Mouse (Mus musculus) CH12F3 (cell line): ENCODE results near the gene Kif14.

ENCODE experiments used
- in situ Hi-C: fragments of 300-500 bp; cut with MboI; formaldehyde crosslinking; loops from 2 replicates; pipeline ENCODE4 v1.14.3; 2020; ENCODE audit warnings: low sequenced_read_pairs

Kif14 gene

GRCm38 (mm10) chr1:136466143-136466811 lies at the start of gene Kif14:
Kif14 (plus strand) TSS chr1:136466343.
- in situ Hi-C loops: no loop called here

GRCm38 (mm10) chr1:136418393-136418792 lies 47.8 kb upstream of the Kif14 start:
- in situ Hi-C loops: no loop called here

GRCm38 (mm10) chr1:136427166-136427969 lies 38.8 kb upstream of the Kif14 start:
- in situ Hi-C loops: no loop called here

GRCm38 (mm10) chr1:136428981-136429380 lies 37.2 kb upstream of the Kif14 start:
- in situ Hi-C loops: no loop called here

- in situ Hi-C loops: no loop called here
Measured at GRCm38 (mm10) chr1:136430126-136430818, 35.9 kb upstream of the Kif14 start.

- in situ Hi-C loops: no loop called here
Measured at GRCm38 (mm10) chr1:136440741-136441140, 25.4 kb upstream of the Kif14 start.

- in situ Hi-C loops: no loop called here
Measured at GRCm38 (mm10) chr1:136442809-136443208, 23.3 kb upstream of the Kif14 start.

GRCm38 (mm10) chr1:136444555-136445255 lies 21.4 kb upstream of the Kif14 start:
- in situ Hi-C loops: no loop called here

- in situ Hi-C loops: no loop called here
Measured at GRCm38 (mm10) chr1:136446933-136447332, 19.2 kb upstream of the Kif14 start.

- in situ Hi-C loops: no loop called here
Measured at GRCm38 (mm10) chr1:136447338-136447737, 18.8 kb upstream of the Kif14 start.

GRCm38 (mm10) chr1:136449541-136449940 lies 16.6 kb upstream of the Kif14 start:
- in situ Hi-C loops: no loop called here

- in situ Hi-C loops: no loop called here
Measured at GRCm38 (mm10) chr1:136450206-136450605, 15.9 kb upstream of the Kif14 start.

- in situ Hi-C loops: no loop called here
Measured at GRCm38 (mm10) chr1:136452421-136452820, 13.7 kb upstream of the Kif14 start.

- in situ Hi-C loops: loop anchor here (5.0 kb wide), 1 partner anchor 154 kb away; no protein-coding TSS in a partner anchor
Measured at GRCm38 (mm10) chr1:136455756-136456585, 10.2 kb upstream of the Kif14 start.

GRCm38 (mm10) chr1:136456741-136457140 lies 9.4 kb upstream of the Kif14 start:
- in situ Hi-C loops: loop anchor here (5.0 kb wide), 1 partner anchor 154 kb away; no protein-coding TSS in a partner anchor

- in situ Hi-C loops: loop anchor here (5.0 kb wide), 1 partner anchor 155 kb away; no protein-coding TSS in a partner anchor
Measured at GRCm38 (mm10) chr1:136457403-136457802, 8.7 kb upstream of the Kif14 start.

- in situ Hi-C loops: loop anchor here (5.0 kb wide), 1 partner anchor 156 kb away; no protein-coding TSS in a partner anchor
Measured at GRCm38 (mm10) chr1:136458691-136459245, 7.4 kb upstream of the Kif14 start.

- in situ Hi-C loops: no loop called here
Measured at GRCm38 (mm10) chr1:136462443-136462842, 3.7 kb upstream of the Kif14 start.

GRCm38 (mm10) chr1:136465168-136465567 lies 975 bp upstream of the Kif14 start:
- in situ Hi-C loops: no loop called here
